9 mouse cellular contexts compared by ENCODE assay signal in the genomic region with DNA sequence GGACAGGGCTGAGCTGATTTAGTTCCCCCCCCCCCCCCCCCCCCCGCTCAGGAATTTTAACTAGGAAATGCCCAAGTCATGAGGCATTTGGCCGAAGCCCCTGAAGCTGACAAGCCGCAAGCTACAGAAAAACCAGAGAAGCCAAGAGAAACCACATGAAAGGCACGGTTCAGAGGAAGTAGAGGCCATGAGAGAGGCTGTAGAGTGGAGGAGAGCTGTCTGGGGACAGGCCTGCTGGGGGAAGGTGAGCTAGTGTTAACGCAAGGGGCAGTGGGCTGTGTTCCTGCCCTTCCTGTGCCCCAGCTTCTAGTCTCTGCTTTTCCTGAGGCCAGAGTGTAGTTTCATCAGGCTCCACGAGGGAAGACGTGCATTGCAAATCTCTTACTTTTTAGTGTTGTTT. TPM values are rescaled to one million over a fixed set of nuclear protein-coding genes. Genes with fewer than 3 reads are reported as not detected.
DNase-seq lines count a peak whose midpoint lies in the region; ATAC-seq and TF ChIP-seq lines count a peak whose summit lies in the region.
"Had no signal": no experiment of that assay in that cellular context is flagged by ENCODE, and none has a peak within 500 bp of the region (broad histone marks: within the 10 kb centered on the region; RNA-seq: fewer than 3 reads in every experiment).

No protein-coding gene starts in this region.

- no peak for DNase-seq in hindbrain, postnatal 0 days (ENCODE audit: low spot score)
- DNase-seq in CD4-positive helper T cell, adult 2 months (ENCODE audit: low read depth, low spot score), result peak; percentile 61
- no peak for DNase-seq in liver, embryonic 13.5 days
- no peak for DNase-seq in ovary, postnatal 10 days (ENCODE audit: low spot score)
- no peak for DNase-seq in layer of hippocampus, postnatal 14 days (ENCODE audit: low spot score in 2 of 2)
- DNase-seq in gastrocnemius, adult 8-10 months (ENCODE audit: low spot score in 2 of 2), result no peak

- no peaks in the 10 kb centered on the region for H3K36me3 ChIP-seq in hindbrain, embryonic 12.5 days
- H3K36me3 ChIP-seq in hindbrain, postnatal 0 days (ENCODE audit: insufficient read depth, low read length), result no peaks in the 10 kb centered on the region
- H3K36me3 ChIP-seq in embryonic facial prominence, embryonic 12.5 days, result no peaks in the 10 kb centered on the region
- no peaks in the 10 kb centered on the region for H3K36me3 ChIP-seq in liver, embryonic 13.5 days

- no peak overlapping the region for H3K4me2 ChIP-seq in hindbrain, embryonic 12.5 days (replicated peaks)
- no peak overlapping the region for H3K4me2 ChIP-seq in hindbrain, postnatal 0 days (ENCODE audit: low read depth, low read length)
- H3K4me2 ChIP-seq in embryonic facial prominence, embryonic 12.5 days (replicated peaks), result peak overlapping the region; percentile 2; the same call in 1 of the 2 replicates
- H3K4me2 ChIP-seq in liver, embryonic 13.5 days, result peak overlapping the region; percentile 14; the same call in 1 of the 2 replicates

- no peak for TF ChIP-seq CTCF in hindbrain, postnatal 0 days (IDR thresholded peaks at IDR 0.05; ENCODE audit: low read depth)

- H3K9ac ChIP-seq in hindbrain, embryonic 12.5 days, result no peak overlapping the region
- H3K9ac ChIP-seq in hindbrain, postnatal 0 days (replicated peaks; ENCODE audit: low read length), result no peak overlapping the region
- H3K9ac ChIP-seq in embryonic facial prominence, embryonic 12.5 days, result no peak overlapping the region
- no peak overlapping the region for H3K9ac ChIP-seq in liver, embryonic 13.5 days

- H3K27me3 ChIP-seq in hindbrain, embryonic 12.5 days, result no peaks in the 10 kb centered on the region
- no peaks in the 10 kb centered on the region for H3K27me3 ChIP-seq in hindbrain, postnatal 0 days (ENCODE audit: insufficient read depth, low read length)
- no peaks in the 10 kb centered on the region for H3K27me3 ChIP-seq in embryonic facial prominence, embryonic 12.5 days
- 0 out of 2 replicates have a peak, but pooled peaks cover 7% of the 10 kb centered on the region for H3K27me3 ChIP-seq in liver, embryonic 13.5 days

- H3K9me3 ChIP-seq in hindbrain, embryonic 12.5 days (replicated peaks), result no peaks in the 10 kb centered on the region
- H3K9me3 ChIP-seq in hindbrain, postnatal 0 days (ENCODE audit: low read length), result no peaks in the 10 kb centered on the region
- no peaks in the 10 kb centered on the region for H3K9me3 ChIP-seq in embryonic facial prominence, embryonic 12.5 days
- H3K9me3 ChIP-seq in liver, embryonic 13.5 days (replicated peaks), result no peaks in the 10 kb centered on the region

- WGBS in hindbrain, embryonic 12.5 days, result 58% methylated on average over 6 of the region's 7 CpGs
- 53% methylated on average over 7 of the region's 7 CpGs for WGBS in hindbrain, postnatal 0 days
- WGBS in embryonic facial prominence, embryonic 12.5 days, result 7% methylated on average over 7 of the region's 7 CpGs
- 17% methylated on average over 7 of the region's 7 CpGs for WGBS in liver, embryonic 13.5 days (ENCODE audit: insufficient replicate concordance)

- no peak for ATAC-seq in hindbrain, embryonic 12.5 days (ENCODE audit: low FRiP score)
- ATAC-seq in hindbrain, postnatal 0 days, result no peak
- ATAC-seq in embryonic facial prominence, embryonic 12.5 days (ENCODE audit: insufficient number of reproducible peaks, insufficient read depth, low FRiP score, low TSS enrichment), result no peak
- ATAC-seq in liver, embryonic 13.5 days (ENCODE audit: low read depth), result no peak
- ATAC-seq: hindbrain, embryonic 16.5 days had no signal

- no peak overlapping the region for H3K4me3 ChIP-seq in hindbrain, embryonic 12.5 days
- H3K4me3 ChIP-seq in hindbrain, postnatal 0 days (ENCODE audit: low read length), result no peak overlapping the region
- H3K4me3 ChIP-seq in embryonic facial prominence, embryonic 12.5 days, result no peak overlapping the region
- H3K4me3 ChIP-seq in liver, embryonic 13.5 days (replicated peaks), result no peak overlapping the region

- H3K4me1 ChIP-seq in hindbrain, embryonic 12.5 days, result peaks cover 28% of the 10 kb centered on the region
- peaks cover 5% of the 10 kb centered on the region for H3K4me1 ChIP-seq in hindbrain, postnatal 0 days (ENCODE audit: insufficient read depth, low read length)
- H3K4me1 ChIP-seq in embryonic facial prominence, embryonic 12.5 days, result peaks cover 32% of the 10 kb centered on the region
- H3K4me1 ChIP-seq in liver, embryonic 13.5 days (replicated peaks), result peaks cover 41% of the 10 kb centered on the region

- H3K27ac ChIP-seq in hindbrain, embryonic 12.5 days, result 0 out of 2 replicates have a peak overlapping the region, but pooled peaks have one; percentile 17
- no peak overlapping the region for H3K27ac ChIP-seq in hindbrain, postnatal 0 days
- 0 out of 2 replicates have a peak overlapping the region, but pooled peaks have one; percentile 31 for H3K27ac ChIP-seq in embryonic facial prominence, embryonic 12.5 days
- no peak overlapping the region for H3K27ac ChIP-seq in liver, embryonic 13.5 days

RNA-seq across cellular contexts. Expression of a gene that starts 11.8 kb away (rescaled TPM):
- 60.5 and 66.1 TPM in 2 replicates for polyA plus RNA-seq in hindbrain, embryonic 12.5 days (2016; fragmentation: Nextera tagmentation; extraction: Ambion mirVana)
- 31.2 and 32.9 TPM in 2 replicates for total RNA-seq in hindbrain, postnatal 0 days (2014; rRNA removed)
- polyA plus RNA-seq in hindbrain, postnatal 0 days (2015; fragmentation: Nextera tagmentation; extraction: Ambion mirVana), result 25.0 and 25.9 TPM in 2 replicates
- 37.7 and 40.7 TPM in 2 replicates for polyA plus RNA-seq in embryonic facial prominence, embryonic 12.5 days (2016; fragmentation: Nextera tagmentation; extraction: Ambion mirVana)
- polyA plus RNA-seq in liver, embryonic 13.5 days (2015; fragmentation: Nextera tagmentation; extraction: Ambion mirVana), result 5.9 and 7.5 TPM in 2 replicates
- total RNA-seq in layer of hippocampus, postnatal 14 days (2021), result 100 to 1,000 TPM; 118 to 127 TPM
- 10 to 100 TPM; 53.7 to 93.1 (median 66.0) TPM for total RNA-seq in gastrocnemius, adult 8-10 months (2022)

RNA-seq across cellular contexts. Expression of a gene that starts 33.2 kb away (rescaled TPM):
- 1,309 and 1,398 TPM in 2 replicates for polyA plus RNA-seq in hindbrain, embryonic 12.5 days (2016; fragmentation: Nextera tagmentation; extraction: Ambion mirVana)
- total RNA-seq in hindbrain, postnatal 0 days (2014; rRNA removed), result 538 and 549 TPM in 2 replicates
- polyA plus RNA-seq in hindbrain, postnatal 0 days (2015; fragmentation: Nextera tagmentation; extraction: Ambion mirVana), result 1,243 and 1,257 TPM in 2 replicates
- 1,519 and 1,577 TPM in 2 replicates for polyA plus RNA-seq in embryonic facial prominence, embryonic 12.5 days (2016; fragmentation: Nextera tagmentation; extraction: Ambion mirVana)
- polyA plus RNA-seq in liver, embryonic 13.5 days (2015; fragmentation: Nextera tagmentation; extraction: Ambion mirVana), result 783 and 784 TPM in 2 replicates
- 100 to 1,000 TPM; 395 to 425 TPM for total RNA-seq in layer of hippocampus, postnatal 14 days (2021)
- 10 to 100 TPM; 55.0 to 77.6 (median 67.7) TPM for total RNA-seq in gastrocnemius, adult 8-10 months (2022)

Comparison
In these comparisons a context has a peak if more than half of its experiments do, and no peak if none do; other contexts are left out.
1. H3K27ac ChIP-seq: peak in hindbrain, embryonic 12.5 days (single experiment) and embryonic facial prominence, embryonic 12.5 days (single experiment); none in hindbrain, postnatal 0 days (single experiment) and liver, embryonic 13.5 days (single experiment).
2. H3K4me2 ChIP-seq: peak in embryonic facial prominence, embryonic 12.5 days (single experiment) and liver, embryonic 13.5 days (single experiment); none in hindbrain, embryonic 12.5 days (single experiment) and hindbrain, postnatal 0 days (single experiment).